ENCODE assay signal across 8 mouse cellular contexts in the genomic region with DNA sequence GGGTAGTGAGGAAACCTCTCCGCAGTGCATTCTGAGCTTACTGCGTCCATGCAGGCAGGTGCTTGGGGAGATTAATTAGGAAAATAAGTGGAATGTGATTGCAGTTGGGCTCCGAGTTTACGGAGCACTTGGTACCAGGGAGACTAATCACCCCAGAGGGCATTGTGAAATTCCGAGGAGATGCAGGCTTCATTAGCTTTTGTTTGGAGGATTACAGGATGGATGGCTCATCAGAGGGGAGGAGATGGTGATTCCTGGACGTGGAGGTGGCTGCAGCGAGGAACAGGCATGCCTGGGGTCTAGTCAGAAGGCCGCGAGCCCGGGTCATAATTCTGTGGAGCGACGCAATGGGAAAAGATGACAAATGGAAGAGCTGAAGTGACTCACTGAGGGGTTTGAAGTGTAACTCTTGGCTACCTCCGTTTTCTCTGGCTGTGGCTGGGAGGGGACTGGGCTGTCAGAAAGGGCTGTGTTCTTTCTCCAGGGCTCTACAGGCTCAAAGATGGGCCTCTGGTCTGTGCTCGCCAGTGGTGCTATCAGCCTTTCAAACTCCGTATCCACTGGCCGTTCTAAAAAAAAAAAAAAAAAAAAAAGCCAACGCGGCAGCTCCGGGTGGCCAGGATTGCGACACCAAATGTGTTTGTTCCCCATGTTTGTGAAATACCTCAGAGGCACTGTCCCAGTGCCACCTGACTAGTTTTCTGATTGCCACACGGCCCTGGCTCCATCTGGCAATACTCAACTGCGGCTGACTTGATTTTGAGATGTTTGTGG.
DNase-seq lines count a peak whose midpoint lies in the region; ATAC-seq and TF ChIP-seq lines count a peak whose summit lies in the region.

No protein-coding gene starts in this region.

- ATAC-seq in intestine, postnatal 0 days = no peak
- ATAC-seq in neural tube, embryonic 14.5 days (ENCODE audit: low read depth) = peak; percentile 82

- no peak for TF ChIP-seq CTCF in intestine, postnatal 0 days (IDR thresholded peaks at IDR 0.05; ENCODE audit: low read depth)
- TF ChIP-seq CTCF in left cerebral cortex, adult 2 months (IDR thresholded peaks at IDR 0.05) = no peak

- intact Hi-C loops in gastrocnemius, postnatal 14 days (cut with DNase I; ENCODE audit: low total_unique reads) = no loop called here
- intact Hi-C loops in left cerebral cortex, adult 2 months (cut with DNase I) = no loop called here

- peak overlapping the region; percentile 54; the same call in 1 of the 2 replicates for H3K27ac ChIP-seq in intestine, postnatal 0 days (ENCODE audit: low read depth, low read length)
- H3K27ac ChIP-seq in neural tube, embryonic 14.5 days (ENCODE audit: low read depth, low read length) = peak overlapping the region; percentile 55; the same call in 1 of the 2 replicates
- no peak overlapping the region for H3K27ac ChIP-seq in left cerebral cortex, adult 2 months

- no peaks in the 10 kb centered on the region for H3K27me3 ChIP-seq in intestine, postnatal 0 days (replicated peaks; ENCODE audit: control insufficient read depth, insufficient read depth, low read length)
- H3K27me3 ChIP-seq in neural tube, embryonic 14.5 days (ENCODE audit: control insufficient read depth, insufficient read depth, low read length) = no peaks in the 10 kb centered on the region

- no peaks in the 10 kb centered on the region; the same call in 1 of the 2 replicates for H3K4me1 ChIP-seq in intestine, postnatal 0 days (replicated peaks; ENCODE audit: control insufficient read depth, insufficient read depth, low read length)
- H3K4me1 ChIP-seq in neural tube, embryonic 14.5 days (ENCODE audit: control insufficient read depth, insufficient read depth, low read length) = peaks cover 14% of the 10 kb centered on the region

- DNase-seq in 416B (ENCODE audit: low read depth) = peak; percentile 91
- DNase-seq in adrenal gland, postnatal 36 days = peak; percentile 59 to 68
- peak; percentile 10 for DNase-seq in gastrocnemius, postnatal 14 days
- DNase-seq in lung, adult 18-20 months = peak; percentile 87 to 89
- no peak for DNase-seq in left cerebral cortex, adult 2 months (ENCODE audit: extremely low spot score in 1 of 2, low spot score in 2 of 2)
- DNase-seq in cerebellum, adult 9-11 months = no peak

- no peaks in the 10 kb centered on the region for H3K9me3 ChIP-seq in intestine, postnatal 0 days (ENCODE audit: control insufficient read depth)
- H3K9me3 ChIP-seq in neural tube, embryonic 14.5 days (ENCODE audit: control insufficient read depth, low read length) = no peaks in the 10 kb centered on the region

- 15% methylated on average over 22 of the region's 22 CpGs for WGBS in intestine, postnatal 0 days
- 7% methylated on average over 22 of the region's 22 CpGs for WGBS in neural tube, embryonic 14.5 days

- no peak overlapping the region for H3K9ac ChIP-seq in intestine, postnatal 0 days (ENCODE audit: low read depth, low read length)
- H3K9ac ChIP-seq in neural tube, embryonic 14.5 days (replicated peaks; ENCODE audit: low read depth, low read length) = peak overlapping the region; percentile 32; the same call in 1 of the 2 replicates

- H3K4me2 ChIP-seq in intestine, postnatal 0 days (replicated peaks; ENCODE audit: low read depth) = peak overlapping the region; percentile 30; the same call in 1 of the 2 replicates
- peak overlapping the region; percentile 42 for H3K4me2 ChIP-seq in neural tube, embryonic 14.5 days (ENCODE audit: low read depth, low read length)

- H3K4me3 ChIP-seq in intestine, postnatal 0 days (ENCODE audit: low read depth, low read length) = no peak overlapping the region
- H3K4me3 ChIP-seq in neural tube, embryonic 14.5 days (ENCODE audit: low read depth, low read length) = no peak overlapping the region
- H3K4me3 ChIP-seq in left cerebral cortex, adult 2 months = no peak overlapping the region

- no peaks in the 10 kb centered on the region for H3K36me3 ChIP-seq in intestine, postnatal 0 days (ENCODE audit: control insufficient read depth, insufficient read depth)
- H3K36me3 ChIP-seq in neural tube, embryonic 14.5 days (ENCODE audit: control insufficient read depth, insufficient read depth, low read length) = no peaks in the 10 kb centered on the region

Comparison
In these comparisons a context has a peak if more than half of its experiments do, and no peak if none do; other contexts are left out.
1. DNase-seq: peak in 416B (single experiment), adrenal gland, postnatal 36 days (2 of 2), gastrocnemius, postnatal 14 days (single experiment) and lung, adult 18-20 months (2 of 2); none in left cerebral cortex, adult 2 months (0 of 2) and cerebellum, adult 9-11 months (single experiment).